Mouse (Mus musculus): ENCODE results near the gene Gcgr. TPM values are rescaled to one million over a fixed set of nuclear protein-coding genes. Genes with fewer than 3 reads are reported as not detected.
A peak's percentile ranks its signal among the peaks of the same experiment; 100 is the strongest.
"Not testable (repeated sequence)": the region's sequence is repeated elsewhere in the genome, so short reads cannot be mapped to it uniquely, and the experiment has no call there.

Gene Gcgr
- total RNA-seq, 2 experiments from 2014 or later: not detected

GRCm38 (mm10) chr11:120501701-120502100 lies 28.8 kb upstream of the Gcgr start:
- ATAC-seq (replicated peaks; ENCODE audit: low FRiP score, low TSS enrichment, poor library complexity, severe bottlenecking): no peak

GRCm38 (mm10) chr11:120505661-120506060 lies 24.8 kb upstream of the Gcgr start:
- no peak for ATAC-seq (replicated peaks; ENCODE audit: low FRiP score, low TSS enrichment, poor library complexity, severe bottlenecking)

- no peak for ATAC-seq (replicated peaks; ENCODE audit: low FRiP score, low TSS enrichment, poor library complexity, severe bottlenecking)
These were observed 23.6 kb upstream of the Gcgr start for GRCm38 (mm10) chr11:120506899-120507298.

- no peak for ATAC-seq (replicated peaks; ENCODE audit: low FRiP score, low TSS enrichment, poor library complexity, severe bottlenecking)
These were observed 22.7 kb upstream of the Gcgr start for GRCm38 (mm10) chr11:120507611-120508289.

- ATAC-seq (replicated peaks; ENCODE audit: low FRiP score, low TSS enrichment, poor library complexity, severe bottlenecking): no peak
These were observed 22.1 kb upstream of the Gcgr start for GRCm38 (mm10) chr11:120508290-120508870.

GRCm38 (mm10) chr11:120509940-120510339 lies 20.6 kb upstream of the Gcgr start:
- no peak for ATAC-seq (replicated peaks; ENCODE audit: low FRiP score, low TSS enrichment, poor library complexity, severe bottlenecking)

- peak; percentile 80 for ATAC-seq (replicated peaks; ENCODE audit: low FRiP score, low TSS enrichment, poor library complexity, severe bottlenecking)
These were observed 20.0 kb upstream of the Gcgr start for GRCm38 (mm10) chr11:120510375-120511030.

- no peak for ATAC-seq (replicated peaks; ENCODE audit: low FRiP score, low TSS enrichment, poor library complexity, severe bottlenecking)
These were observed 17.6 kb upstream of the Gcgr start for GRCm38 (mm10) chr11:120512790-120513453.

- ATAC-seq (replicated peaks; ENCODE audit: low FRiP score, low TSS enrichment, poor library complexity, severe bottlenecking): not testable (repeated sequence)
These were observed 16.2 kb upstream of the Gcgr start for GRCm38 (mm10) chr11:120514262-120514661.

- peak; percentile 50 for ATAC-seq (replicated peaks; ENCODE audit: low FRiP score, low TSS enrichment, poor library complexity, severe bottlenecking)
These were observed 14.9 kb upstream of the Gcgr start for GRCm38 (mm10) chr11:120515611-120516010.

- no peak for ATAC-seq (replicated peaks; ENCODE audit: low FRiP score, low TSS enrichment, poor library complexity, severe bottlenecking)
These were observed 13.4 kb upstream of the Gcgr start for GRCm38 (mm10) chr11:120517147-120517546.

- ATAC-seq (replicated peaks; ENCODE audit: low FRiP score, low TSS enrichment, poor library complexity, severe bottlenecking): no peak
These were observed 12.5 kb upstream of the Gcgr start for GRCm38 (mm10) chr11:120518027-120518426.

- peak; percentile 34; the same call in 1 of the 2 replicates for ATAC-seq (replicated peaks; ENCODE audit: low FRiP score, low TSS enrichment, poor library complexity, severe bottlenecking)
These were observed 11.9 kb upstream of the Gcgr start for GRCm38 (mm10) chr11:120518558-120518957.

GRCm38 (mm10) chr11:120519738-120520137 lies 10.8 kb upstream of the Gcgr start:
- ATAC-seq (replicated peaks; ENCODE audit: low FRiP score, low TSS enrichment, poor library complexity, severe bottlenecking): no peak

GRCm38 (mm10) chr11:120520498-120520897 lies 10.0 kb upstream of the Gcgr start:
- no peak for ATAC-seq (replicated peaks; ENCODE audit: low FRiP score, low TSS enrichment, poor library complexity, severe bottlenecking)

GRCm38 (mm10) chr11:120520967-120521540 lies 9.4 kb upstream of the Gcgr start:
- 0 out of 2 replicates have a peak, but pooled peaks have one; percentile 16 for ATAC-seq (replicated peaks; ENCODE audit: low FRiP score, low TSS enrichment, poor library complexity, severe bottlenecking)

GRCm38 (mm10) chr11:120522581-120522980 lies 7.9 kb upstream of the Gcgr start:
- no peak for ATAC-seq (replicated peaks; ENCODE audit: low FRiP score, low TSS enrichment, poor library complexity, severe bottlenecking)

- ATAC-seq (replicated peaks; ENCODE audit: low FRiP score, low TSS enrichment, poor library complexity, severe bottlenecking): no peak
These were observed 4.5 kb upstream of the Gcgr start for GRCm38 (mm10) chr11:120525959-120526358.

- no peak; the same call in 1 of the 2 replicates for ATAC-seq (replicated peaks; ENCODE audit: low FRiP score, low TSS enrichment, poor library complexity, severe bottlenecking)
These were observed 2.7 kb upstream of the Gcgr start for GRCm38 (mm10) chr11:120527690-120528354.
